Mouse (Mus musculus) heart, postnatal 0 days (tissue): Measurements from ENCODE around the gene Tmem63b. TPM values are rescaled to one million over a fixed set of nuclear protein-coding genes. Genes with fewer than 3 reads are reported as not detected.

Source experiments
- ATAC-seq: fragments of 200-750 bp; cut with Nextera tagmentation; 2 replicates; pipeline ENCODE4 v1.8.0; 2017; ENCODE audit warnings: low read depth, moderate number of reproducible peaks, moderate library complexity; ENCODE audit not compliant: insufficient read depth
- DNase-seq: peaks from one replicate; pipeline ENCODE4 v3.0.0-alpha.2; 2016; ENCODE audit warnings: low spot score
- H3K27ac ChIP-seq: fragments of 300-500 bp; sonication (generic); 2 replicates; pipeline ENCODE4 v1.5.1; 2014; ENCODE audit warnings: low read depth, mild to moderate bottlenecking
- H3K27me3 ChIP-seq: fragments of 300-500 bp; sonication (generic); 2 replicates; pipeline ENCODE4 v1.6.1; 2014; ENCODE audit warnings: low read length, mixed read lengths; ENCODE audit not compliant: control insufficient read depth, insufficient read depth
- H3K36me3 ChIP-seq: fragments of 300-500 bp; sonication (generic); replicated peaks from 2 replicates; pipeline ENCODE4 v1.6.1; 2014; ENCODE audit warnings: low read length, mixed read lengths; ENCODE audit not compliant: control insufficient read depth, insufficient read depth
- H3K4me1 ChIP-seq: fragments of 300-500 bp; sonication (generic); 2 replicates; pipeline ENCODE4 v1.6.1; 2014; ENCODE audit warnings: antibody characterized with exemption; ENCODE audit not compliant: control insufficient read depth, insufficient read depth
- H3K4me2 ChIP-seq: fragments of 300-500 bp; sonication (generic); 2 replicates; pipeline ENCODE4 v1.6.1; 2014; ENCODE audit warnings: low read depth, mild to moderate bottlenecking, low read length, moderate library complexity
- H3K4me3 ChIP-seq: fragments of 300-500 bp; sonication (generic); 2 replicates; pipeline ENCODE4 v1.5.1; 2014; ENCODE audit warnings: low read depth, low read length
- H3K9ac ChIP-seq: fragments of 300-500 bp; sonication (generic); replicated peaks from 2 replicates; pipeline ENCODE4 v1.6.1; 2014; ENCODE audit warnings: low read depth, low read length, mixed read lengths
- H3K9me3 ChIP-seq: fragments of 300-500 bp; sonication (generic); replicated peaks from 2 replicates; pipeline ENCODE4 v1.6.1; 2016; ENCODE audit warnings: low read length; ENCODE audit not compliant: control insufficient read depth
- CTCF ChIP-seq: IDR thresholded peaks from 2 replicates; pipeline ENCODE4 v1.5.1; 2016; ENCODE audit warnings: antibody characterized with exemption, control low read depth, low read depth
- EP300 ChIP-seq: IDR thresholded peaks from 2 replicates; pipeline ENCODE4 v1.6.1; 2016; ENCODE audit warnings: antibody characterized with exemption, low read depth
- WGBS: fragments of 180-500 bp; shearing (Covaris S2); extraction: QIAGEN DNeasy Blood & Tissue Kit; methylation state at CpG from one replicate; pipeline ENCODE4 v1.1.7; 2014; 5-methylcytosine and 5-hydroxymethylcytosine counted together
- polyA plus RNA-seq: library from polyadenylated mRNA; unstranded; fragments of >200 nt; fragmentation: Nextera tagmentation; extraction: Ambion mirVana; gene quantifications from 2 replicates; pipeline ENCODE4 v1.2.1, GENCODE M21; 2015
- total RNA-seq: library from RNA; depleted of rRNA; stranded (reverse); fragments of >200 nt; gene quantifications from 2 replicates; pipeline ENCODE4 v1.2.3, GENCODE M21; 2014; ENCODE audit warnings: low replicate concordance

Gene Tmem63b
- total and polyA plus RNA-seq, 2 experiments from 2014 or later = 53.2 to 81.5 TPM

DNA sequence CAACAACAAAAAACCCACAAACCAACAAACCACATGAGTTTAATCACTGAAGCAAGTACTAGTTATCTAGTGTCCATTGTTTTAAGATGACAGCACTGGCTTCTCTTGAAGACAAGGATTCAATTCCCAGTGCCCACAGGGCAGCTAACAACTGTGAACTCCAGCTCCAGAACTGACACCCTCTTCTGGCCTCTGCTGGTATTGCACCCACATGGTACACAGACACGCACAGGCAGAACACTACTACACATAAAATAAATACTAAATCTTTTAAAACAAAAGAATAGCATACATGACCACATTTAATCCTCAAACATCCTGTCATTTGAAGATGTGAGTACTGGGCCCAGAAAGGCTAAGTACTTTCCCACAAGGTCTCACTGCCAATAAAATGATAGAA, 5.1 kb downstream of the Tmem63b start:
- Histone ChIP-seq H3K36me3 (peaks cover 16% of the 10 kb centered on the region), H3K9me3 (no peaks in the 10 kb centered on the region), H3K4me2 (no peak overlapping the region), H3K27me3 (no peaks in the 10 kb centered on the region), H3K27ac (no peak overlapping the region), H3K4me3 (no peak overlapping the region), H3K9ac (no peak overlapping the region), H3K4me1 (peaks cover 6% of the 10 kb centered on the region)
- no peak for DNase-seq
- TF ChIP-seq CTCF (peak; percentile 29), EP300 (no peak)
- no peak for ATAC-seq
- 100% methylated on average over 1 of the region's 1 CpGs for WGBS

DNA sequence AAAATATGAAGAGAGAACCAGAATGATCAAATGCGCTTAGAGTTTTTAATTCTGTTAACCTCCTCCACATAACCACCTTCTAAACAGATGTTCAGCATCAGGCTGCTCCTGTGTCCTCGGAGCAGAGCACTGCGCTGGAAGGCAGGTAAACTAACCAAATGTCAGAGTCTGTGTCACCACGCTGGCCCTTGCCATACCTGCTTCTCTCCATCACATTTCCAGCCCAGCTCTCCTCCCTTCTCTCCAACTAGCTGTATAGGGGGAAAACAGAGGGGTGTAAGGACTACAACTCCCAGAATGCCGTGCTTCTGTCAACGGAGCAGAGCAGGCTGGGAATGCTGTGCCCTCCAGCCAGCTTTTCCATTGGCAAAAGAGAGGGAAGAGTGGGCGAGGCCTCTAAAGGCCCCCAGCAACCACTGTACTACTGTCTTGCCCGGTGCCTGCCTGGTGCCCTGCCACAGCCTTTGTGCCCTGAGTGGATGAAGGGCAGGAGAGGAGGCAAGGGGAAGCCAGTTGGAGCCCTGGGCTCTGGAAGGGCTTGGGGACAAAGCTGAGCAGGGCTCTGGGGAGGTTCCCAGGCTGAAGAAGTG, 6.2 kb downstream of the Tmem63b start:
- peak overlapping the region; percentile 42 for H3K4me2 ChIP-seq
- H3K9me3 ChIP-seq = no peaks in the 10 kb centered on the region
- peak overlapping the region; percentile 11 for H3K4me3 ChIP-seq
- no peak for TF ChIP-seq EP300
- H3K27me3 ChIP-seq = no peaks in the 10 kb centered on the region
- 44% methylated on average over 8 of the region's 8 CpGs for WGBS
- peak overlapping the region; percentile 77 for H3K27ac ChIP-seq
- peak overlapping the region; percentile 34 for H3K9ac ChIP-seq
- peaks cover 6% of the 10 kb centered on the region for H3K4me1 ChIP-seq
- ATAC-seq (peak; percentile 85), DNase-seq (peak; percentile 85)
- H3K36me3 ChIP-seq = peaks cover 27% of the 10 kb centered on the region

DNA sequence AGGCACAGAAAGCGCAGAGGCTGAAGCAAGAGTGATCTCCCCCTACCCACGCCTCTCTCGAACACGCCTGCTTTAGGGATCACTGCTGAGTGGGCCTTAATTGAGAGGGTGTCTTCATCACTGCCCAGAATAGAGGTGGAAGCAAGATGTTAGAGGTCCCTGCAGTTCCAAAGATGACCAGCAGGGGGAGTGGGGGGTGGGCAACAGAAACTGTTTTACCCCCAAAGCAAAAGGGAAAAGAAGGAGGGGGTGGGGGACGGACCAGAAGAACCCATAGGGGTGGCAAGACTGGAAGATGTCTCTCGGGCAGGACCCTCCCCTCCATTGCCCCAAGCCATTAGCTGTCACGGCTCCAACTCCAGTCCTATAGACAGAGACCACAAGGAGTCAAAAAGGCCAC, 8.6 kb downstream of the Tmem63b start:
- WGBS = 31% methylated on average over 7 of the region's 7 CpGs
- Histone ChIP-seq H3K9me3 (no peaks in the 10 kb centered on the region), H3K27ac (no peak overlapping the region), H3K27me3 (no peaks in the 10 kb centered on the region), H3K4me1 (peaks cover 6% of the 10 kb centered on the region), H3K9ac (no peak overlapping the region), H3K36me3 (peaks cover 46% of the 10 kb centered on the region), H3K4me2 (no peak overlapping the region), H3K4me3 (no peak overlapping the region)
- DNase-seq (peak; percentile 21), ATAC-seq (no peak)
- peak; percentile 85 for TF ChIP-seq CTCF
- TF ChIP-seq EP300 = no peak

DNA sequence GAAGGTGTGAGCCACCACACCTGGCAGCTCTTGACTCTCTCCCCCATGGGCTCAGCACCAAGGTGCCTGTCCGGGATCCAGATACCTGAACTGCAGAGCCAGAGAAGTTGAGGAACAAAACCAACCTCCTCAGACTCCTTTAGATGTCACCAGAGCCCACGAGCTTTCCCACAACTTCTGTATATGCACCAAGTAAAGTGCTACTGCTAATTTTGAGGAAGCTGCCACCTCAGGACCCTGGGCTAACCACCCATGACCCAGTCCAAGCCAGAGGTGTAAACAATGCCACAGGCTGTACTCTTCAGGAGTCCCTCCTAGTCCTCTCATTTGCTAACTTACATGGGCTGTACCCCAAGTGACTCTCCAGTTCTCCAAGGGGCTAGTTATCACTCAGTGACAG, 14.1 kb downstream of the Tmem63b start:
- Histone ChIP-seq H3K27ac (no peak overlapping the region), H3K9ac (no peak overlapping the region), H3K27me3 (no peaks in the 10 kb centered on the region), H3K4me3 (no peak overlapping the region), H3K4me2 (no peak overlapping the region), H3K4me1 (no peaks in the 10 kb centered on the region), H3K36me3 (peaks cover 60% of the 10 kb centered on the region), H3K9me3 (no peaks in the 10 kb centered on the region)
- DNase-seq (no peak), ATAC-seq (no peak)
- WGBS = 79% methylated on average over 2 of the region's 2 CpGs
- no peak for TF ChIP-seq CTCF
- TF ChIP-seq EP300 = no peak

DNA sequence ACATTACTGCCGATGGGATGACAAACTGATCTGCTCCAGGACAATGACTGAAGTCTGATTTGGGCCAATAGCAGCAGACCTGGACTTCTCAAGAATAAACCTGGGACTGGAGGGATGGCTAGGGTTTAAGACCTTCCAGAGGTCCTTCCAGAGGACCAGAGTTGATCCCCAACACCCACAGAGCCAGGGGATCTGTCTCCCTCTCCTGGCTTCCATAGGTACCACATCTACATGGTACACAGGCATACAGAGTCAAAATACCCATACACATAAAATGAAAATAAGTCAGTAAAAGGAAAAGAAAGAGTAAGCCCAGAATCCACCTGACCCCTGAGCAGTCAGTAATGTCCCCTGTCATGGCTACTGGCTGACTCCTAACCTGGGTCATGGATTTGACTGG, 14.9 kb downstream of the Tmem63b start:
- 92% methylated on average over 1 of the region's 1 CpGs for WGBS
- no peak overlapping the region for H3K27ac ChIP-seq
- H3K36me3 ChIP-seq = peaks cover 63% of the 10 kb centered on the region
- TF ChIP-seq EP300 = no peak
- TF ChIP-seq CTCF = peak; percentile 46
- ATAC-seq = peak; percentile 39; the same call in 1 of the 2 replicates
- H3K4me3 ChIP-seq = no peak overlapping the region
- DNase-seq = peak; percentile 14
- no peak overlapping the region for H3K4me2 ChIP-seq
- no peaks in the 10 kb centered on the region for H3K4me1 ChIP-seq
- H3K9me3 ChIP-seq = no peaks in the 10 kb centered on the region
- H3K9ac ChIP-seq = no peak overlapping the region
- no peaks in the 10 kb centered on the region for H3K27me3 ChIP-seq

DNA sequence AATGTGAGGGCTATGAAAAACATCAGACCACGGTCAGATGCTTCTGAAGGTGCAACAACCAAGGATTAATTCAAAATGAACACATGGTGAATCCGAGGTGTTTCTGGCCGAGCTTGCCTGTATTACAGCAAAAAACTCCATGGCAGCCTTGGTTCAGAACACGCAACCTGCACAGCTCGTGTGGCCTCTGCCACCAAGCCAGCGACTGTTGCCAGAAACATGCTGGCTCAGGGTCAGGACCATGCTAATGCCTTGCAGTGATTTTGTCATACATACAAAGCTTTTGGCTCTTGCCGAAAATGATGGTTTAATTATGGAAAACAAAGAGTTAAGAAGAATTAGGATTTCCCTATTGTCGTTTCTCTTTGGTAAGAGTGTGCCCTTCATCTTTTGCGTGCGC, 18.7 kb downstream of the Tmem63b start:
- Histone ChIP-seq H3K9ac (no peak overlapping the region), H3K36me3 (peaks cover 52% of the 10 kb centered on the region), H3K27ac (no peak overlapping the region), H3K4me2 (no peak overlapping the region), H3K27me3 (no peaks in the 10 kb centered on the region), H3K4me3 (no peak overlapping the region), H3K9me3 (no peaks in the 10 kb centered on the region), H3K4me1 (no peaks in the 10 kb centered on the region)
- ATAC-seq = no peak
- no peak for DNase-seq
- TF ChIP-seq EP300 (no peak), CTCF (no peak)
- WGBS = 89% methylated on average over 10 of the region's 10 CpGs
